Mouse (Mus musculus) gastrocnemius, postnatal 14 days (tissue): ENCODE results near the gene Sptb. TPM values are rescaled to one million over a fixed set of nuclear protein-coding genes. Genes with fewer than 3 reads are reported as not detected.

Experiments
- DNase-seq: peaks from one replicate; pipeline ENCODE4 v3.0.0; 2021; ENCODE audit warnings: mixed read lengths
- intact Hi-C: fragments of 180-260 bp; cut with DNase I; formaldehyde crosslinking; loops from one replicate; pipeline ENCODE4 v1.15.1; 2025; ENCODE audit warnings: low total_unique reads
- total RNA-seq, 2 experiments: library from RNA; stranded (reverse); gene quantifications; 2 replicates each; pipeline ENCODE4 v1.2.3; 2021

The Sptb gene
- total RNA-seq, 2 experiments from 2014 or later, result 88.9 to 93.1 TPM

GRCm38 (mm10) chr12:76583454-76583853 lies 126.9 kb downstream of the Sptb start:
- DNase-seq, result no peak
- intact Hi-C loops, result loop anchor here (5.0 kb wide), 1 partner anchor 81 kb away; no protein-coding TSS in a partner anchor

- intact Hi-C loops, result loop anchor here (5.0 kb wide), 1 partner anchor 81 kb away; no protein-coding TSS in a partner anchor
- DNase-seq, result peak; percentile 42
These were observed 127.5 kb downstream of the Sptb start for GRCm38 (mm10) chr12:76582841-76583240.

- intact Hi-C loops, result loop anchor here (5.0 kb wide), 1 partner anchor 80 kb away; no protein-coding TSS in a partner anchor
- no peak for DNase-seq
These were observed 128.2 kb downstream of the Sptb start for GRCm38 (mm10) chr12:76582139-76582538.

- intact Hi-C loops, result loop anchor here (5.0 kb wide), 1 partner anchor 78 kb away; no protein-coding TSS in a partner anchor
- no peak for DNase-seq
These were observed 130.5 kb downstream of the Sptb start for GRCm38 (mm10) chr12:76579806-76580205.

- DNase-seq, result no peak
- intact Hi-C loops, result no loop called here
These were observed 131.9 kb downstream of the Sptb start for GRCm38 (mm10) chr12:76578465-76578864.

GRCm38 (mm10) chr12:76577858-76578257 lies 132.5 kb downstream of the Sptb start:
- DNase-seq, result peak; percentile 36
- intact Hi-C loops, result no loop called here

- intact Hi-C loops, result no loop called here
- no peak for DNase-seq
These were observed 133.5 kb downstream of the Sptb start for GRCm38 (mm10) chr12:76576806-76577205.

- intact Hi-C loops, result no loop called here
- no peak for DNase-seq
These were observed 134.3 kb downstream of the Sptb start for GRCm38 (mm10) chr12:76576061-76576460.

- intact Hi-C loops, result no loop called here
- no peak for DNase-seq
These were observed 135.5 kb downstream of the Sptb start for GRCm38 (mm10) chr12:76574815-76575214.

- no peak for DNase-seq
- intact Hi-C loops, result no loop called here
These were observed 137.0 kb downstream of the Sptb start for GRCm38 (mm10) chr12:76573381-76573780.

GRCm38 (mm10) chr12:76572261-76573251 lies 137.8 kb downstream of the Sptb start:
- no peak for DNase-seq
- intact Hi-C loops, result no loop called here

- intact Hi-C loops, result no loop called here
These were observed 139.1 kb downstream of the Sptb start for GRCm38 (mm10) chr12:76571266-76571665.

GRCm38 (mm10) chr12:76570221-76570940 lies 140.0 kb downstream of the Sptb start:
- intact Hi-C loops, result no loop called here
- no peak for DNase-seq

More at GRCm38 (mm10) chr12:76571266-76571665, 139.1 kb downstream of the Sptb start:
- DNase-seq, result no peak

GRCm38 (mm10) chr12:76566284-76566683 lies 144.1 kb downstream of the Sptb start:
- no peak for DNase-seq
- intact Hi-C loops, result no loop called here

GRCm38 (mm10) chr12:76562196-76562595 lies 148.2 kb downstream of the Sptb start:
- intact Hi-C loops, result no loop called here
- no peak for DNase-seq

- DNase-seq, result no peak
- intact Hi-C loops, result no loop called here
These were observed 152.1 kb downstream of the Sptb start for GRCm38 (mm10) chr12:76558206-76558605.

GRCm38 (mm10) chr12:76556745-76557389 lies 153.5 kb downstream of the Sptb start:
- no peak for DNase-seq
- intact Hi-C loops, result no loop called here

- intact Hi-C loops, result no loop called here
- DNase-seq, result no peak
These were observed 154.2 kb downstream of the Sptb start for GRCm38 (mm10) chr12:76556187-76556586.

- DNase-seq, result no peak
- intact Hi-C loops, result no loop called here
These were observed 155.4 kb downstream of the Sptb start for GRCm38 (mm10) chr12:76554871-76555386.
